Mouse (Mus musculus) hindbrain, postnatal 0 days (tissue): ENCODE measurements around the gene Slc8a3. TPM values are rescaled to one million over a fixed set of nuclear protein-coding genes. Genes with fewer than 3 reads are reported as not detected.
A peak's percentile ranks its signal among the peaks of the same experiment; 100 is the strongest.

Experiments
- ATAC-seq: fragments of 200-750 bp; cut with Nextera tagmentation; 2 replicates; pipeline ENCODE4 v1.8.0; 2017; ENCODE audit warnings: mild to moderate bottlenecking, moderate TSS enrichment, moderate library complexity
- DNase-seq: peaks from one replicate; pipeline ENCODE4 v3.0.0-alpha.2; 2015; ENCODE audit warnings: low spot score
- H3K27ac ChIP-seq: fragments of 300-500 bp; sonication (generic); 2 replicates; pipeline ENCODE4 v1.5.1; 2014; ENCODE audit warnings: mild to moderate bottlenecking
- H3K27me3 ChIP-seq: fragments of 300-500 bp; sonication (generic); 2 replicates; pipeline ENCODE4 v1.6.1; 2014; ENCODE audit warnings: low read length, mixed read lengths; ENCODE audit not compliant: insufficient read depth
- H3K36me3 ChIP-seq: fragments of 300-500 bp; sonication (generic); 2 replicates; pipeline ENCODE4 v1.6.1; 2014; ENCODE audit warnings: low read length, mixed read lengths; ENCODE audit not compliant: insufficient read depth
- H3K4me1 ChIP-seq: fragments of 300-500 bp; sonication (generic); 2 replicates; pipeline ENCODE4 v1.6.1; 2014; ENCODE audit warnings: antibody characterized with exemption, low read length, mixed read lengths; ENCODE audit not compliant: insufficient read depth
- H3K4me2 ChIP-seq: fragments of 300-500 bp; sonication (generic); 2 replicates; pipeline ENCODE4 v1.6.1; 2014; ENCODE audit warnings: low read depth, mild to moderate bottlenecking, low read length, moderate library complexity, mixed read lengths
- H3K4me3 ChIP-seq: fragments of 300-500 bp; sonication (generic); 2 replicates; pipeline ENCODE4 v1.5.1; 2014; ENCODE audit warnings: low read length
- H3K9ac ChIP-seq: fragments of 300-500 bp; sonication (generic); replicated peaks from 2 replicates; pipeline ENCODE4 v1.6.1; 2014; ENCODE audit warnings: mild to moderate bottlenecking, low read length, moderate library complexity, mixed read lengths
- H3K9me3 ChIP-seq: fragments of 300-500 bp; sonication (generic); 2 replicates; pipeline ENCODE4 v1.6.1; 2016; ENCODE audit warnings: low read length, mixed read lengths
- CTCF ChIP-seq: IDR thresholded peaks from 2 replicates; pipeline ENCODE4 v1.5.1; 2016; ENCODE audit warnings: antibody characterized with exemption, control low read depth, low read depth
- WGBS: fragments of 180-500 bp; shearing (Covaris S2); extraction: QIAGEN DNeasy Blood & Tissue Kit; methylation state at CpG from one replicate; pipeline ENCODE4 v1.1.7; 2014; 5-methylcytosine and 5-hydroxymethylcytosine counted together
- polyA plus RNA-seq: library from polyadenylated mRNA; unstranded; fragments of >200 nt; fragmentation: Nextera tagmentation; extraction: Ambion mirVana; gene quantifications from 2 replicates; pipeline ENCODE4 v1.2.1, GENCODE M21; 2015
- total RNA-seq: library from RNA; depleted of rRNA; stranded (reverse); fragments of >200 nt; gene quantifications from 2 replicates; pipeline ENCODE4 v1.2.3, GENCODE M21; 2014

Gene Slc8a3
- total and polyA plus RNA-seq, 2 experiments from 2014 or later: 11.0 to 51.2 TPM

DNA sequence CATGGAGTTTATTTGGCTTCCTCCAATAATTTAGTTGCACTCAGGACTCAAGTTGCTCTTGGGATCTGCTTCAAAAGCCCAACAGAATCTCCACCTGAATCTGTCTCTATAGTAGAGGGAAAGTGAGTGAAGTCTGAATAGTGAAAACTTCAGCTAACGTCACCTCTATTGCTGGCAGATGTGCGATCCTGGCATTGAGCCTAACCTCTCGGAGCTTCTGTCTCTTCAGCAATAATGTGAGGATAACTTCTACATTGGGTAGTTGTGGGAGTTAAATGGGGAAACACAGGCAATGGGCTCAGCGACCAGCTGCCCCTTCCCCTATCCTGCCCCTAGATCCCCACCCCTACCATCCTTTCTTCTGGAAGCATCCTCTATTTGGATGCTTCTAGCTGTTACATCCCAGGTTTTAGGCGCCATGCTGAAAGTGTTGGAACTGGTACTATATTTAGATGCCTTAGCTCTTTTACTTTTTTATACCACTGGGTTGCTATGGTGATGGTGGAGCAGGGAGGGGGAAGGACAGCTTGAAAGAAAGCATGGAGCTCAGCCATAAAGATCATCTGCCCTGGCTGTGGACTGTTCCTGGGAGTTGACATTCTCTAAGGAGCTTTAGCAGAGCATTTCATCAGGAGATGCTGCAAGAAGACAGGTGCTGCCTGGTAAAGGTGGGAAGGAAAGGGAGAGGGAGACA is 105.1 kb downstream of the Slc8a3 start:
- H3K9me3 ChIP-seq: no peaks in the 10 kb centered on the region
- peaks cover 10% of the 10 kb centered on the region for H3K4me1 ChIP-seq
- peak overlapping the region; percentile 28; the same call in 1 of the 2 replicates for H3K27ac ChIP-seq
- H3K9ac ChIP-seq: no peak overlapping the region
- no peaks in the 10 kb centered on the region for H3K27me3 ChIP-seq
- peak; percentile 80 for ATAC-seq
- H3K4me3 ChIP-seq: no peak overlapping the region
- WGBS: 44% methylated on average over 5 of the region's 5 CpGs
- no peaks in the 10 kb centered on the region for H3K36me3 ChIP-seq
- TF ChIP-seq CTCF: no peak
- 0 out of 2 replicates have a peak overlapping the region, but pooled peaks have one; percentile 0 for H3K4me2 ChIP-seq
- peak; percentile 78 for DNase-seq

DNA sequence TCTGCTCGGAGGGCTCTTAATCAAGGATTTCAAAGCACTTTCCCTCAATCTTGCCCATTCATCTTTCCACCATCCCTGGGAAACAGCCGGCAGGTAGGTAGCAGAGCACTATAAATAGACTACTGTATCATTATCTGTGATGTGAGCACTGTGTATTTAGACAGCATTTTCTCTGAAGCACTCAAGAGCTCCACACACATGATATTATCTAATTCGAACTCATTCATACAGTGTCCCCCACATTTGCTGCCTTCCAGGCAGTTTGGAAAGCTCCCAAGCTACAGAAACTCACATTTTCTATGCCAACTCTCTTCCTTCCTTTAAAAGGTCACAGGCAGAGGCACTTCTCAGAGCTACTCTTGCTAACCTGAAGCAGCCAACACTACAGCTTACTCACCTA is 106.4 kb downstream of the Slc8a3 start:
- Histone ChIP-seq H3K4me2 (no peak overlapping the region), H3K4me1 (peaks cover 13% of the 10 kb centered on the region), H3K27ac (0 out of 2 replicates have a peak overlapping the region, but pooled peaks have one; percentile 20), H3K4me3 (no peak overlapping the region), H3K36me3 (no peaks in the 10 kb centered on the region), H3K9ac (no peak overlapping the region), H3K27me3 (no peaks in the 10 kb centered on the region), H3K9me3 (no peaks in the 10 kb centered on the region)
- no peak for TF ChIP-seq CTCF
- no peak for ATAC-seq
- 52% methylated on average over 3 of the region's 3 CpGs for WGBS
- DNase-seq: peak; percentile 7

DNA sequence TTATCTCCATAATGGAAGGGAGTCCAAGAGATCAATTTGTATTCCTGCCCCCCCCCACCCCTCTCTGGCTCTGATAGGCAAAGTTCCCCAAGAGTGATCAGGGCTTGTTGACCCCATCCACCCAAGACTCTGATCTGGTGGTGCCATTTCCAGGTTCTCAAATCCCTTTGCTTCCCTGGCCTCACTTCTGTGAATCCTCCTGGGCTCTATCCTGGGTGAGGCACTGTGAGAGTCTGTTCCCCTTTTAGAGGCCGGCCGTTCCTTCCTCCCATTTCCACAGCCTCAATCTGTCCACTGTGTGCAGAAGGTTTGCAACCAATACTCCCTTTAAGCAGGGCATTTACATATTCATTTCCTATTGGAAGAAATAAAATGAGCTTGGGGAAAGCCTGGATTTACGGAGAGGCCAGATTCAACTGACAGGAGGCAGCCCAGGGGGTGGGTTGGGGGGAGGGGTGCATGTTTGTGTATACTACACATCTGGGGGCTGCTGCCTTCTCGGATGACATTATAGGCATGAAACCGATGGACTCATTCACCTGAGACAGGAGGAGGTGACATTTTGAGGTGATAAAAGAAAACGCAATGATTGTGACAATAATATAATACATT is 106.9 kb downstream of the Slc8a3 start:
- DNase-seq: peak; percentile 7
- Histone ChIP-seq H3K9ac (no peak overlapping the region), H3K4me3 (no peak overlapping the region), H3K27ac (0 out of 2 replicates have a peak overlapping the region, but pooled peaks have one; percentile 20), H3K9me3 (no peaks in the 10 kb centered on the region), H3K27me3 (no peaks in the 10 kb centered on the region), H3K4me2 (no peak overlapping the region), H3K36me3 (no peaks in the 10 kb centered on the region), H3K4me1 (peaks cover 13% of the 10 kb centered on the region)
- WGBS: 34% methylated on average over 6 of the region's 6 CpGs
- no peak for TF ChIP-seq CTCF
- ATAC-seq: no peak

DNA sequence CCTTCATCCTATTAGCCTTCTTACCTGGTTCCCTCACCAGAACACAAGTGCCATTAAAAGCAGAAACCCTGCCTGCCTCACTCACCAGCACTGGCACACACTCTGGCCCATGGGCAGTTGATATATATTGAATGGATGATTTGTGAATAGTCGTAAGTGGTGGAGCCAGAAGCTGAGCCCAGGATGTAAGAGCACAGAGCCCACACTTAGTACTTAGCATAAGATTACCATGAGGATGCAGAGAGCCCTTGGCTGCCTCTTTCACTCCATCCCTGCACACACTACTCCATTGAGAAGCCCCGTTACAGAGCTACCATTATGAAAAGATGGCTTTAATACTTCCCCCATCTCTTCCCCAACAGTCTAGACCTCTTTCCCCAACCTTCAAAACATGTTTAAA is 108.1 kb downstream of the Slc8a3 start:
- 56% methylated on average over 2 of the region's 2 CpGs for WGBS
- DNase-seq (no peak), ATAC-seq (peak; percentile 50; the same call in 1 of the 2 replicates)
- H3K4me1 ChIP-seq: peaks cover 13% of the 10 kb centered on the region
- H3K27ac ChIP-seq: no peak overlapping the region
- no peaks in the 10 kb centered on the region for H3K36me3 ChIP-seq
- TF ChIP-seq CTCF: no peak
- H3K4me2 ChIP-seq: no peak overlapping the region
- H3K9ac ChIP-seq: no peak overlapping the region
- no peaks in the 10 kb centered on the region for H3K27me3 ChIP-seq
- H3K4me3 ChIP-seq: no peak overlapping the region
- H3K9me3 ChIP-seq: no peaks in the 10 kb centered on the region

DNA sequence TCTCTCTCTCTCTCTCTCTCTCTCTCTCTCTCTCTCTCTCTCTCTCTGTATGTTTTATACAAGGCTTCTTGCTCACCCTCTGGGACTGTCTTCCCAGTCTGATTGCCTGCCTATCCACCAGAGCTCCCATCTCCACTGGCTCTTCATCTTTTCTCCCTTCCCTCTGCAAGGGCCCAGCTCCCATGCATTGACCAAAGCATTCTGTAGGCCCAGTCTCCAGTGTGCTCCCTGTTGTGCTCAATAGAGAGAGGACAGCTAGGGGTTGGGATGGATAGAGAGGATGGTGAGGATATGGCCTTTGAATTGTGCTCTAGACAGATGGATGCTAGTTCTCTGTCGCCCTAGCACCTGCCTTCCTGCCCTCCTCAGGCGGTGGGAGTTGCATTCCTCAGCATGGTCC is 109.7 kb downstream of the Slc8a3 start:
- H3K9me3 ChIP-seq: no peaks in the 10 kb centered on the region
- no peaks in the 10 kb centered on the region for H3K27me3 ChIP-seq
- peaks cover 14% of the 10 kb centered on the region for H3K4me1 ChIP-seq
- DNase-seq (no peak), ATAC-seq (no peak)
- H3K36me3 ChIP-seq: no peaks in the 10 kb centered on the region
- 80% methylated on average over 2 of the region's 2 CpGs for WGBS
- H3K4me2 ChIP-seq: no peak overlapping the region
- H3K4me3 ChIP-seq: no peak overlapping the region
- TF ChIP-seq CTCF: no peak
- no peak overlapping the region for H3K27ac ChIP-seq
- no peak overlapping the region for H3K9ac ChIP-seq

DNA sequence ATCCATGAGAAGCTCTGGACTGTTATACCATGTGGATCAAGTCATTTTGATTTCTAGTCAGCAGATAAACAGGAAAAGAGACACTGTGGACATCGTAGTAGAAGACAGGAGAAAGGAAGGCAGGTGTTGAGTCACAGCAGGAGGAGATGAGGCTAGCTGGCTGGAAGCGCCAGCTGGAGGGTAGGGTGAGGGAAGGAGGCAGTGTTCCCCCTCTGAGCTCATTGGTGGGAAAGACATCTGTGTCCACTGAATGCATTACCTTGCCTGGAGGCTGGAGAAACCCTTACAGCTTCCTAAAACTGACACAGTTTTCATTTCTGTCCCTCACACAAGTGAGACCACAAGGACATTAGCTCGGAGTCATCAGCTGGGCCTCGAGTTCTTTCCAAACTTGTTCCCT is 113.6 kb downstream of the Slc8a3 start:
- 55% methylated on average over 4 of the region's 4 CpGs for WGBS
- ATAC-seq (no peak), DNase-seq (no peak)
- Histone ChIP-seq H3K4me1 (peaks cover 6% of the 10 kb centered on the region; the same call in 1 of the 2 replicates), H3K9me3 (no peaks in the 10 kb centered on the region), H3K36me3 (no peaks in the 10 kb centered on the region), H3K27me3 (no peaks in the 10 kb centered on the region), H3K27ac (no peak overlapping the region), H3K4me2 (no peak overlapping the region), H3K9ac (no peak overlapping the region), H3K4me3 (no peak overlapping the region)
- TF ChIP-seq CTCF: no peak

DNA sequence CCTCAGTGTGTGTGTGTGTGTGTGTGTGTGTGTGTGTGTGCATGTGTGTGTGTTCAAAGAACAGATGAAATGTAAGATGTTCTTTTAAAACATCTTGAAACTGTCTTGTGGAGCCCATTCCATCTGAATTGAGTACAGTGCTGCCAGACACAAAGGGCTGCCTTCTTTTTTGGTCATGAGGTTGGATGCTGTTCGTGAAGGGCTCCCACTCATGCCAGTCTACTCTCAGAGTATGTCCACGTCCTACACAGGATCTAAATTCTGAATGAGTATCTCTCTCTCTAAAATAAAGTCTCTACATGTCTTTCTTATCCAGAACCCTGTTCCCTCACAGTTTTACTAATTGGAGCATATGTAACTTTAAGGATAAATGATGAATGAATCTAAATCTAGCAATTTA is 124.4 kb downstream of the Slc8a3 start:
- H3K27me3 ChIP-seq: no peaks in the 10 kb centered on the region

More for the DNA sequence above, 124.4 kb downstream of the Slc8a3 start:
- 77% methylated on average over 2 of the region's 2 CpGs for WGBS
- DNase-seq: no peak
- no peak for TF ChIP-seq CTCF
- Histone ChIP-seq H3K4me1 (no peaks in the 10 kb centered on the region), H3K4me3 (no peak overlapping the region), H3K36me3 (no peaks in the 10 kb centered on the region), H3K9me3 (no peaks in the 10 kb centered on the region), H3K9ac (no peak overlapping the region), H3K27ac (no peak overlapping the region), H3K4me2 (no peak overlapping the region)
- no peak for ATAC-seq
